Mouse (Mus musculus): ENCODE results near the gene Mcee. TPM values are rescaled to one million over a fixed set of nuclear protein-coding genes. Genes with fewer than 3 reads are reported as not detected.

Gene Mcee
- 100 to 1,000 TPM; 103 to 108 TPM for total RNA-seq (2021)

GRCm38 (mm10) chr7:64392122-64392818 is at the start of gene Mcee, which contains the start of gene Mphosph10:
Gene Mcee, plus strand, starts transcription at chr7:64392607.
Gene Mphosph10, minus strand, starts transcription at chr7:64392268.
- DNase-seq = peak; percentile 99

DNA sequence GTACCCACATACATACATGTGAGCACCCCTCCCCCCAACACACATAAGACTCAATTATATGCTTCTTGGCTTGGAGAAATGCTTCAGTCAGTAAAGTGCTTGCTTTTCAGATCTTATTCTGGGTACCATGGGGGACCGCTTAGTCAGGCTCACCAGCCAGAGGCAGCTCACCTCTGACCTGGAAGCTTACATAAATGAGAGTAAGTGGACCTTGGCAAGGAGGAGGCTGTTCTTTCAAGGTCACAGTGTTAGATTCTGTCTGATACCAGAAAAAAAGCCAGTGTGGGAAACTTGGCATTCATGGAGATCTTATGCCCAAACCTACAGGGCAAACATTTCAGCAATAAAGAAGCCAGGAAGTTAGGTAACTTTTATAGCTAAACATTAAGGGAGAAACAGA is 44.6 kb upstream of the Mcee start:
- DNase-seq = no peak

DNA sequence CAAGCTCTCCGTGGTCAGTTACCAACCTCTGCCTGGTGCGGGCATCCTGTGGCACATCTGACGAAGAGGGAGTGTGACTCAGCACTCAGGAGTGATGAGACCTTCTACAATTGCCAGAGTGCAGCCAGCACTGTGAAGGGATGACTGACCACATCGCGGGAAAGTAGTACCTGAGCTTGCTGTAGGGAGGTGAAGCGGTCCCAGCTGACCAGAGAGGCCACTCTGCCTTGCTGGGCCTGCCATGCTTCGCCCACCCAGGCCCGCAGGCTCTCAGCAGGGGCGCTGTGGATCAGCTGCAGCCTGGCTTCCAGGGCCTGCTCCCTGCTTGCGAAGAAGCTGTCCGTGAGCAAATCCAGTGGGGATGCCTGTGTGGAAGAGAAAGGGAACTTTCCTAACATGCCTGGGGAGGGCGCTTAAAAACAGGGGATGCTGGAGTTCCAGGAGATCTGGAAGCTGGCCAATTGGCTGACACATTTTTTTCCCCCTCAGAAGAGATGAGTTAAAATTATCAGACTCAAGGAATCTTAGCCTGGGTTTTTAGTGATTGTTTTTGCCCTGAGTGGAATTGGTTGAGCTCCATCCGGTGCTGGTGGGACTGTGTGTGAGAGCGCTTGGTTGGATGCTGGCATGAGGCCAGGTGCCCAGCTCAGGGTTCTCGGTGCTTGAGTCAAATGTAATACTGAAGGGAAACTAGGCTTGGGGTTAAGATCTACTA is 43.1 kb upstream of the Mcee start:
- DNase-seq = no peak

GRCm38 (mm10) chr7:64351087-64351486 is 41.3 kb upstream of the Mcee start:
- DNase-seq = no peak

DNA sequence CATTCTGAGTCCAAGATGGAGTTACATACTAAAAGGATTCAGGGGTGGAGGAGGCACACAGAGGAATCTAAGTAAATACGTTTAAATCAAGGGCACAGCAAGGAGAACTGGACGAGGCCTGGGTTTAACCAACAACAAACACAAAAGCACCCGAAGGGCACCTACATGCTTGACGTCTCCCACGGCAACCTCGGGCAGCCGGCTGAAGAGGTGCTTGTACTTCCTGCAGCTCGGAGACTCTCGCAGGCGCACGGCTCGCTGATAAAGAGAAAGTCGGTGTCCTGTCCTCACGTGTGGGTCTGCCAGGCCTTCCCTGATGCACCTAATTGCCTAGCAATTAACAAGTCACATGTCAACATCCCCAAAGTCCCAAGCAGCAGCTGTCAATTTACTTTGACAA is 38.2 kb upstream of the Mcee start:
- no peak for DNase-seq

- DNase-seq = no peak
Observed at GRCm38 (mm10) chr7:64356661-64357060, 35.7 kb upstream of the Mcee start.

GRCm38 (mm10) chr7:64357405-64357804 is 35.0 kb upstream of the Mcee start:
- peak; percentile 53 for DNase-seq

- no peak for DNase-seq
Observed at GRCm38 (mm10) chr7:64358666-64359065, 33.7 kb upstream of the Mcee start.

DNA sequence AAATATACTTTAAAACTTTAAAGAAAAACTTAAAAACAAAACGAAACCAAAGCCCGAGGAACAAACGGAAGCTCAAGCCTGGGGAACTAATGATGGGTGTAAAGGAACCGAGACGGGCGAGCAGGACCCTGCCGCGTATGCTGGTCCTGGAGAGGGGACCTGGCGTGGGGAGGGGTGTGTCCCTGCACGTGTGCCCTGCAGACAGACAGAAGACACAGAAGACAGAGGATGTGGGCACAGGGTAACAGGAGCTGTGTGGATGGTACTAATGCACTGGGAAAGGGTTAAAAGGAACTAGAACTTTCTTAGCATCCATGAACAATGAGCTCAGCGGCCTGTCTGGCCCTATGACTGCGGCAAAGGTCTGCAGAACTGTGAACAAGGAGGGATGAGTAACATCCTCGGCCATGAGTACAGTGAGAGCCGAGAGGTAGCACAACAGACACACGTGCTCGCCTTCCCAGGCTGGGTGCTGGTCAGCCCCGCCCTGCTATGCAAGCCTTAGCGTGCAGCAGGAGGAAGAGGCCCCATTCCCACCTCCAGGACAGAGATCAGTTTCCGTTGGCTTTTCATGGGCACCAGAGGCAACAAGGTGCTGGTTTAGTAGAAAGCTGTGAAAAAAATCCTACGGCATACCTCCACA is 32.3 kb upstream of the Mcee start:
- no peak for DNase-seq

DNA sequence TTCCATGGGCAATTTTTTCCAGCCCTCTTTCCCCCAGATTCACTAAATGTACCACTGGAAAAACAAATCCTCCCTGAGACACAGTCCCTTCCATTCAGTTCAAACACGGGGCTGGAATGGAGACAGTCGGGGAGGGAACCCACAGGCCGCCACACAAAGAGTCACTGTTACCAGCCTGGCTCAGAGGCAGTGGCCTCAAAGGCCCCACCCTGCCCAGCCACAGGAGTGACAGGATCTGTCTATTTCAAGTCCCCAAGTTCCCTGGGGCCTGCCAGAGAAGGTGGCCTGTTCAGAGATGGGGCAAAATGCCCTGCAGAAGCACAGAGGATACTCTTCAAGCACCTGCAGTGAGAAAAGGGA is 31.8 kb upstream of the Mcee start:
- no peak for DNase-seq

- no peak for DNase-seq
Observed at GRCm38 (mm10) chr7:64365863-64366262, 26.5 kb upstream of the Mcee start.

DNA sequence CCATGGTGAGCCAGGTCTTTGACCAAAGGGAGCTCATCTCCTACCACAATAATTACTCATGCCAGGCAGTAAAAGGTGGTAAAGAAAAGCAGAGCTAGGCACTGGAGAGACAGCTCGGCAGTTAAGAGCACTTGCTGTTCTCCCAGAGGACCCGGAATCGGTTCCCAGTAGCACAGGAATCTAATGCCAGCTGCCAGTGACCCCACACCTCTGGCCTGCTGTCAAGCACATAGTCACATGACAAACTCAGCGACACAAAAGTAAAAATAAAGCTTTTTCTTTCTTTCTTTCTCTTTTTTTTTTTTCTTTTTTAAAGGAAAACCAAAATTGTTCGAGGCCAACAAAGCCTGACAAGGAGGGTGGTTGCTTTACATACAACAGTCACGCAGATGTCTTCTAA is 22.6 kb upstream of the Mcee start:
- DNase-seq = no peak

- DNase-seq = no peak
Observed at GRCm38 (mm10) chr7:64371940-64372878, 20.2 kb upstream of the Mcee start.

GRCm38 (mm10) chr7:64373147-64373829 is 19.1 kb upstream of the Mcee start:
- no peak for DNase-seq

DNA sequence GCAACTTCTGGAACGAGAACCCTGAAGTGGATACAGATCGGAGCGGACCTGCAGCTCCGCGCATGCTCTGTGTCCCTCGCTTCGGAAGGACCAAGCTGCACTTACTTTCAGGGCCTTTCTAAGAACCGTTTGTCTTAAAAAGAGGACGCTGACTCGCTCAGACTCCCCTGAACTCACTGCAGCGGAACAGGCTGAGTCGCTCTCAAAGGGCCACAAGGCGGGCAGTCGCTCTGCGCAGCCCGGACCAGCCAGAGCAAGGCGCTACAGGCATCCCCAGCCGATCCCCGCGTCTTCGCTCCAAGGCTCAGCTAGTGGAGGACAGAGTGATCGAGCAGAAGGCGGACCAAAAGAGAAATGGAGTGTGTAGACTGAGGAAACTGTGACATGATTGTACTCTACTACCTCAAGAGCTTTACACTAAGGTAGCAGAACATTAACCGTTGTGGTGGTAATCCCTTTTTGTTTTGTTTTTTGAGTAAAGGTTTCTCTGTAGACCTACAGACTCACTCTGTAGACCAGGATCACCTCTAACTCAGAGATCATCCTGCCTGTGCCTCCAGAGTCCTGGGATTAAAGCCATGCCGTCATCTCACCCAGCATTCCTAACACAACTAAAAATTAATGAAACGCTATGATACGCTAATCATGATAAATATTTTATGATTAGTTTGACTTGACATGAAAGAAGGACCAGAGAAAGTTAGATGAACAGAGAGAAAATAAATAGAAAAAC is 18.4 kb upstream of the Mcee start, which contains the start of gene Fan1:
Gene Fan1 (minus strand): TSS at position 266 of the 733 bp plus-strand sequence.
- DNase-seq = peak; percentile 89

GRCm38 (mm10) chr7:64391479-64391878 is 928 bp upstream of the Mcee start:
- no peak for DNase-seq

- no peak for DNase-seq
Observed at GRCm38 (mm10) chr7:64392819-64393151, 378 bp downstream of the Mcee start.

DNA sequence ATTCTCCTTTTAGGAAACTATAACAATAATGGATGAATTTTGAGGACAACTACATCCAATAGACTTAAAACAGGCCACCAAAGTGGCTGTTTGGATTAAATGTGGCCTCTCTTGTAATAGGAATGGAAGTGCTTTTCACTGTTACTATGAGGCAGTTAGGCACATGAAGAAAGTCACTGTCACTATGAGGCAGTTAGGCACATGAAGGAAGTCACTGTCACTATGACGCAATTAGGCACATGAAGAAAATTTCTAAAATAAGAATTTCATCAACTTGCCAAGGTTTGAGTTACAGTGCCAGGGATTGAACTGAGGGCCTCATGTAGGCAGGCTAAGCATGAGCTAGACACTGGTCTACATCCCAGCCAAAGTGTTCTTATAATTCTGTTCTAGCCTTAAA is 8.3 kb downstream of the Mcee start:
- DNase-seq = no peak

GRCm38 (mm10) chr7:64402452-64402851 is 10.0 kb downstream of the Mcee start:
- no peak for DNase-seq

DNA sequence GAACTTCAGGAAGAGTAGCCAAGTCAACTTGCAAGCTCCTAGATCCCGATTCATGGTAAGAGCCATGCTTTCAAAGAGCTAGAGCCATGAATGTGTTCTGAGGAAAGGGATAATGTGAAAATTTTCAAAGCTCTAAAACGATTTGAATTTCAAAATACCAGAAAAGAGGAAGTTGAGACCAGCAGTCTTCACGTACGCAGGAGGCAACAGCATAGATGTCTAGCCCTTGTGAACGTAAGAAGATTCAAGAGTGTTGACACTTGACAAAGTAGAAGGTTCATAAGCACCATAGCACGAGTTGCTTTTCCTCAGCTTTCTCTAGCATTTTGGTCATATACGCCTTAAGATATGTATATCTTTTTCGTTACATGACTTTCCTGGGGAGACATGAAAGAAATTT is 11.6 kb downstream of the Mcee start:
- no peak for DNase-seq

DNA sequence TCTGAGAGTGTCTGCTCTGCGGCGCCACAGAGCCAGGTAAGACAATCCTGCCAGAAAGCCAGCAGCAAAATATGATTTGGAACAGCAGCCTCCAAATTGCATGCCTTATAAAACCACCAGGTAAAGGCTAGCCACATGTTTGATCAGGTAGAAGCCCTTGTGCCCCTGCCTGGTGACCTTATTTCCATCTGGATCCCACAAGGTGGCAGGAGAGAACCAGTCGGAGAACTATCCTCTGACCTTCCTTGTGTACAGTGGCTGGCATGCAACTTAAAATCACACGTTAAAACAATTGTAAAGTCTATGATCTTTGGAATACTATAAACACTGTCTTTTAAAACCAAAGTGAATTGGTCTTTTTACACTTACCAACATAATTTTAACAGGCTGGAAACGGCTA is 32.5 kb downstream of the Mcee start:
- no peak for DNase-seq

All from heart, postnatal 4 days (tissue).